Mouse (Mus musculus) heart, adult 2 months (tissue): Measurements from ENCODE around the gene Hoxa4.

Experiments used
- CTCF ChIP-seq: fragments of 200-600 bp; IDR thresholded peaks from 2 replicates; pipeline ENCODE4 v1.8.1; 2022; ENCODE audit warnings: antibody characterized with exemption, mild to moderate bottlenecking, moderate library complexity
- EP300 ChIP-seq: fragments of 200-500 bp; IDR thresholded peaks from 2 replicates; pipeline ENCODE4 v1.6.1; 2011; ENCODE audit warnings: low read depth, low read length, control low read depth; ENCODE audit not compliant: insufficient read depth
- POLR2A ChIP-seq: fragments of 200-500 bp; IDR thresholded peaks from 2 replicates; pipeline ENCODE4 v1.6.1; 2011; ENCODE audit warnings: mild to moderate bottlenecking, low read depth, low read length, control low read depth; ENCODE audit not compliant: insufficient read depth

GRCm38 (mm10) chr6:52208072-52208867, 16.7 kb upstream of the Hoxa4 start, which contains the start of gene Hoxa6:
- TF ChIP-seq POLR2A (no peak), CTCF (no peak), EP300 (no peak)
